Mouse (Mus musculus) heart, embryonic 11.5 days (tissue): ENCODE measurements at regions not wholly inside any gene's neighbourhood (a gene's known extent, or its start where the extent isn't known, plus 50 kb on each side); places are given as distances from the start of the nearest gene placed in this dataset.

Source experiments
- ATAC-seq: fragments of 200-750 bp; cut with Nextera tagmentation; replicated peaks from 2 replicates; pipeline ENCODE4 v1.8.0; 2017; ENCODE audit warnings: moderate library complexity; ENCODE audit not compliant: insufficient number of reproducible peaks, low FRiP score, low TSS enrichment
- H3K27ac ChIP-seq: fragments of 300-500 bp; sonication (generic); 2 replicates; pipeline ENCODE4 v1.5.1; 2014; ENCODE audit warnings: mild to moderate bottlenecking, low read depth, low read length
- H3K27me3 ChIP-seq: fragments of 300-500 bp; sonication (generic); 2 replicates; pipeline ENCODE4 v1.6.1; 2014; ENCODE audit warnings: mild to moderate bottlenecking, low read length, mixed read lengths; ENCODE audit not compliant: control insufficient read depth, insufficient read depth
- H3K36me3 ChIP-seq: fragments of 300-500 bp; sonication (generic); 2 replicates; pipeline ENCODE4 v1.6.1; 2014; ENCODE audit warnings: mild to moderate bottlenecking, low read length, moderate library complexity, mixed read lengths; ENCODE audit not compliant: control insufficient read depth, insufficient read depth
- H3K4me1 ChIP-seq: fragments of 300-500 bp; sonication (generic); 2 replicates; pipeline ENCODE4 v1.6.1; 2014; ENCODE audit warnings: low read length; ENCODE audit not compliant: control insufficient read depth, insufficient read depth
- H3K4me2 ChIP-seq: fragments of 300-500 bp; sonication (generic); 2 replicates; pipeline ENCODE4 v1.6.1; 2014; ENCODE audit warnings: mild to moderate bottlenecking, moderate library complexity
- H3K4me3 ChIP-seq: fragments of 300-500 bp; sonication (generic); 2 replicates; pipeline ENCODE4 v1.5.1; 2014; ENCODE audit warnings: low read depth, low read length
- H3K9ac ChIP-seq: fragments of 300-500 bp; sonication (generic); 2 replicates; pipeline ENCODE4 v1.6.1; 2014; ENCODE audit warnings: mild to moderate bottlenecking, low read depth, low read length, moderate library complexity
- H3K9me3 ChIP-seq: fragments of 300-500 bp; sonication (generic); replicated peaks from 2 replicates; pipeline ENCODE4 v1.6.1; 2016; ENCODE audit warnings: low read length; ENCODE audit not compliant: control insufficient read depth
- WGBS: fragments of 180-500 bp; shearing (Covaris S2); extraction: QIAGEN DNeasy Blood & Tissue Kit; methylation state at CpG from one replicate; pipeline ENCODE4 v1.1.7; 2014; ENCODE audit not compliant: insufficient replicate concordance; 5-methylcytosine and 5-hydroxymethylcytosine counted together

DNA sequence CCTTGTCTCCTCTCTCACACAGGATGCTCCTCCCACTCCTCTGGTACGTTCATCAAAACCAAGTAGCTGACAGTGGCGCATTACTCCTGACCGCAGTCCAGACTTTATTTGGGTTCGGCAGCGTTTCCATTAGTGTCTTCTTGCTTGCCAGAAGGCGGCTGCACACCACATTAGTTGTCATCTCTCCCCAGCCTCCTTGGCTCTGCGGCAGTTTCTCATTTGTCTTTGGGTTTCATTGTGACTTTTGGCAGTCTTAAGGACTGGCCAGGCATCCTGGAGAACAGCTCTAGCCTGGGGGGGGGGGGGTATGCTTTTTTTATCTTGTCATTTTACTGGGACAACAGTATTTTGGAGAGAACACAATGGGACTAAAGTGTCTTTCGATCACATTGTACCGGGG is 209.0 kb upstream of the Prickle1 start:
- Histone ChIP-seq H3K9ac (no peak overlapping the region), H3K9me3 (no peaks in the 10 kb centered on the region), H3K4me2 (no peak overlapping the region), H3K27me3 (no peaks in the 10 kb centered on the region), H3K4me1 (no peaks in the 10 kb centered on the region), H3K36me3 (no peaks in the 10 kb centered on the region), H3K27ac (no peak overlapping the region), H3K4me3 (no peak overlapping the region)
- no peak for ATAC-seq
- 87% methylated on average over 9 of the region's 9 CpGs for WGBS

DNA sequence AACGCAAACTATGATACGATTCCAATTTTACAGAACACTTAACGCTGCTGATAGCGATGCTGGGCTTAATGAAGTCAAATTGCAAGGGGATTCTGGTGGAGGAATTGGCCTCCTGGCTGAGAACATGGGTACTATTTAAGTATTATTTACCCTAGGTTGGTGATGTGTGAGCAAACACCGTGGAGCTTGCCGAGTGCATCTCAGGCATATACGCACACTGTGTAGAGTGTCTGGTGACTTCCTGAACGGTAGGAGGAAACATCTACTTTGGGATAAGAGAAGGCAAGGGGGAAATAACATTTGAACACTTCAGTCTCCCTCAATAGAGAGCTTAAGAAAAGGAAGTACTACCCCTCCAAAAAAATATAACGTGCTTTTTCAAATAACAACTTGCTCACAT is 194.8 kb upstream of the Prickle1 start:
- no peaks in the 10 kb centered on the region for H3K36me3 ChIP-seq
- H3K9me3 ChIP-seq = no peaks in the 10 kb centered on the region
- H3K27ac ChIP-seq = no peak overlapping the region
- ATAC-seq = no peak
- no peaks in the 10 kb centered on the region for H3K27me3 ChIP-seq
- H3K4me2 ChIP-seq = no peak overlapping the region
- H3K4me1 ChIP-seq = no peaks in the 10 kb centered on the region
- 76% methylated on average over 9 of the region's 9 CpGs for WGBS
- H3K4me3 ChIP-seq = no peak overlapping the region
- no peak overlapping the region for H3K9ac ChIP-seq

DNA sequence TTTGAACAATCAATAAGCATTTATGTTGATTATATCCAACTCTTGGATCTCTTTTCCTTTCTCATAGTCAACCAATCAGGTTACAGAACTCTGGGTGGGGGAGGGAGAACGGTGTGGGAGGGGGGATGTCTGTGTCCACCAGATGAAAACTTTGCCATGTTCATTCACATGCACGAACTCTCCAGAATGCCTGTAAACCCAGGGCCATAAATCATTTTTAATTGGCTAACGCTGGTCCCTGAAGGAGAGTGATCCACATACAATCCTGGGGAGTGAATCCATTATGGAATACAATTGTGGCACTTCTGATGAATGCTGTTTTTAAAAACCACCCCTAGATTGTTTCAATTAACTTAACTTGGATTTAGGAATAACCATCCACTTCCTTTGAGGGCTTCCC is 194.1 kb upstream of the Prickle1 start:
- ATAC-seq = no peak
- no peaks in the 10 kb centered on the region for H3K9me3 ChIP-seq
- H3K4me2 ChIP-seq = no peak overlapping the region
- no peak overlapping the region for H3K4me3 ChIP-seq
- H3K4me1 ChIP-seq = no peaks in the 10 kb centered on the region
- no peaks in the 10 kb centered on the region for H3K27me3 ChIP-seq
- WGBS = 82% methylated on average over 3 of the region's 3 CpGs
- H3K9ac ChIP-seq = no peak overlapping the region
- H3K27ac ChIP-seq = no peak overlapping the region
- H3K36me3 ChIP-seq = no peaks in the 10 kb centered on the region

DNA sequence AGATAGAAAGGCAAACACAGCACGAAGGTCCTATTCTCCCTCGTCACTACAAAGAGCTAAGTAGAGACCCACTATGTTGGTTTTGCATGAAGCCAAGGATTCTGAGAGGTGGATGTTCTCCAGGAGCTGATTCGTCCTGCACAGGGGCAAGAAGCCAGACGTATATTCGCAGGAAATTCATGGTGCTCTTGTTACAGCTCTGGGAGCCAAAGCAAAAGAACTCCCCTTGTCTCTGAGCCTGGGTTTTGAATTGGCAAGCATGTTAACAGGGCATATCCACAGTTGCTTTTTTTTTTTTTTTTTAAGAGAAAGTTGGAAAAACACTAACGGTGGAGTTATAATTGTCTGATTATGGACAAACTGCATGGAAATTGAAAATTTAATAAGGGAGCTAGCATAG is 191.7 kb upstream of the Prickle1 start:
- H3K27me3 ChIP-seq = no peaks in the 10 kb centered on the region
- WGBS = 86% methylated on average over 6 of the region's 6 CpGs
- H3K4me2 ChIP-seq = no peak overlapping the region
- ATAC-seq = no peak
- no peaks in the 10 kb centered on the region for H3K36me3 ChIP-seq
- H3K9me3 ChIP-seq = no peaks in the 10 kb centered on the region
- H3K4me3 ChIP-seq = no peak overlapping the region
- no peaks in the 10 kb centered on the region for H3K4me1 ChIP-seq
- no peak overlapping the region for H3K9ac ChIP-seq
- no peak overlapping the region for H3K27ac ChIP-seq

DNA sequence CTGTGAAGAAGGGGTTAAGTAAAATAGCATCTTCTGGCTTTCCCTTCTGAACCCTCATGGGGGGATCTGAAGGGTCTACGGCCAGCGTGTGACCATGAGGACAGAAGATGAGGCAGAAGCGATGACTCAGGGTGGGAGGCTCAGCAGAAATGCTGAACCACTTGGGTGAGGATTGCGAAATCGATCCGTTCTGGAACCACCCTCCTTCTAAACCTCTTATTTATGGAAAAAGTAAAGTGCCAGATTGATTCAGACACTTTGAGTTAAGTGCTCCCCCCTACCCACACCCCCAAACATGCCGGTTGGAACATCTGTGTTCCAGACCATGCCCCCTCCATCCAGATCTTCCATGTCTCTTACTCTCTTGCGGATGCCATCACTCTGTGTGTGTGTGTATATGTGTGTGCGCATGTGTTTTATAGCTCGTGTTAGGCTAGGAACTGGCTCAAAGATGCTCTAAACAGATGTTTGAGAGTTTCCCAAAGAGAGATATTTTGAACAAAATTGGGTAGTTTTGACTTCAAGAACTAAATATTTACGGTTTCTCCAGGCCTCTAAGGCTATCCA is 190.2 kb upstream of the Prickle1 start:
- Histone ChIP-seq H3K9me3 (no peaks in the 10 kb centered on the region), H3K27ac (no peak overlapping the region), H3K36me3 (no peaks in the 10 kb centered on the region), H3K4me1 (no peaks in the 10 kb centered on the region), H3K27me3 (no peaks in the 10 kb centered on the region), H3K9ac (no peak overlapping the region), H3K4me3 (no peak overlapping the region), H3K4me2 (no peak overlapping the region)
- WGBS = 86% methylated on average over 11 of the region's 11 CpGs
- no peak for ATAC-seq

DNA sequence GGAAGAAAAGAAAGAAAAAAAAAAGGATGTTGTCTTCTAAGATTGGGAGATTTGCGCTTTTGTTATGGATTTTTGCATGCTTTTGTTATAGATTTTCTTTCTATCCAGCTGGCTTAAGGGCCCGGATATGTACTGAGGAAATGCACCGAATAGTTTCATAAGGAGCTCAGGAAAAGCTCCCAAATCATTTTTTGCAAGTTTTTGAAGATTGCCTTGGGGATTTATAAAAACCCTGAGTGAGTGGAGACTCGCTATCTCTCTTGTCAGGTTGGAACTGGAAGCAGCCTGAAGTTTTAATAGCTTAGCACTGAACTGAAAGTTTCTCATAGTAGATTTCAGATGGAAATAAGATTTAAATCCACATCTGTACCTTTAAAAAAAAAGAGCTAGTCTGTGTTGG is 188.0 kb upstream of the Prickle1 start:
- Histone ChIP-seq H3K9ac (no peak overlapping the region), H3K9me3 (no peaks in the 10 kb centered on the region), H3K4me3 (no peak overlapping the region), H3K36me3 (no peaks in the 10 kb centered on the region), H3K4me1 (no peaks in the 10 kb centered on the region), H3K4me2 (no peak overlapping the region), H3K27ac (no peak overlapping the region), H3K27me3 (no peaks in the 10 kb centered on the region)
- no peak for ATAC-seq
- 85% methylated on average over 4 of the region's 4 CpGs for WGBS

DNA sequence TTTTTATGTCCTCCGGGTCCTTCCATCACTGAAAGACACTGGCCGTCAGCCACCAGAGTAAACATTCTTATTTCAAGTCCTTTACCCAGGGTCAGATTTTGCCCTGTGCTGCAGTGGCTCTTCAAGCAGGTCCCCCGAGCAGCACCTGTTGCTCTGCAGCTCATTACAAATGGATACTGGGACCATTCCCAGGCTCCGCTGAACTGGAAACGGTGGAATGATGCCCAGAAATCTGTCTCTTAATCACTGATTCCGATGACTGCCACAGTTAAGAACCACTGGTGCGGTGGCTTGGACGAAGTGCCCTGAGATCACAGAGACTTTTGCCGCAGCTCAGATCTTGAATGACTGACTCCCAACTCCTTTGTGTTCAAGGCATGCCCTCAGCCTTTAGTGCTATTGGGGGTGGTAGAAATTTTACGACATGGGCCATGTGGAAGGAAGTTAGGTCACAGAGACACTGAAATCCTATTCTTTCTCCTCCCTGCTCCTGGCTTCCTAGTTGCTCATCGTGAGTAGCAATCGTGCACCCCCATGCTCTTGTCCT is 179.6 kb upstream of the Prickle1 start:
- Histone ChIP-seq H3K4me3 (no peak overlapping the region), H3K27me3 (no peaks in the 10 kb centered on the region), H3K27ac (no peak overlapping the region), H3K4me2 (no peak overlapping the region), H3K9ac (no peak overlapping the region), H3K4me1 (no peaks in the 10 kb centered on the region), H3K36me3 (no peaks in the 10 kb centered on the region), H3K9me3 (no peaks in the 10 kb centered on the region)
- WGBS = 87% methylated on average over 12 of the region's 12 CpGs
- no peak for ATAC-seq

DNA sequence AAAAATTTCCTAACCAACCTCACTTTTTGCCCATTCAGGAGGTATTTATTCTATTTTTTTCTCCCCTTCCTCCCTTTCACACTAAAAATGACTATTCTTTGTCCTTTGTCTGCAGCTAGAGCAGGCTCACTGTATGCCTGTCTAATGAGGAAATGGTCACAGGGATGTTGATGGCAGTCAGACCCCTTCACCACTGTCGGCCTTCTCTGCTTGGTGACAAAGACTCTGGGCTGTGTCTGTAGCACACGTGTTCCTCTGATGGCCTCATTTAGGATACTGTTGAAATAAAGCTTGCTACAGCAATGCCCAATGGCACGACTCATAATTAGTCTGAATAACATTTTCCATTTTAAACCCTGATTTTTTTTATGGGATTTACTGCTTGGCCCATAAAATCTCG is 178.6 kb upstream of the Prickle1 start:
- Histone ChIP-seq H3K36me3 (no peaks in the 10 kb centered on the region), H3K27ac (no peak overlapping the region), H3K27me3 (no peaks in the 10 kb centered on the region), H3K4me1 (no peaks in the 10 kb centered on the region), H3K4me3 (no peak overlapping the region), H3K9me3 (no peaks in the 10 kb centered on the region), H3K4me2 (no peak overlapping the region), H3K9ac (no peak overlapping the region)
- WGBS = 68% methylated on average over 4 of the region's 4 CpGs
- no peak for ATAC-seq

DNA sequence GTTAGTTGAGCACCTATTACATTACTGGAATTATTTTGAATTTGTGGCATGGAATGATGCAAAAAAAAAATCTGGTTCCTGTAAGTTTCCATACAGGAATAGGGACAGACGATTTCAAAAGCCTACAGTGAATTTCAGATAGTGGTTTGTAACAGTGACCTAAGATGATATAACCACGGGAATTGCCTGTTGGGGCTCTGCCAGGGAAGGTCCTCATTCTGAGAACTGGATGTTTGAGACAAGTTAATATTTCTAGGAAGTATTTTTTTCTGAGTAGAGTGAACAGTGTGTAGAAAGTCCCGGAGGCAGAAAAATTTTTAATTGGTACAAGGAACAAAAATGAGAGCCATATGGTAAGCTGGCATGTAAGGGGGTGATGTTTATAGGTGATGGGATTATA is 171.3 kb upstream of the Prickle1 start:
- H3K36me3 ChIP-seq = no peaks in the 10 kb centered on the region

More for the DNA sequence above, 171.3 kb upstream of the Prickle1 start:
- Histone ChIP-seq H3K4me1 (no peaks in the 10 kb centered on the region; the same call in 1 of the 2 replicates), H3K9me3 (no peaks in the 10 kb centered on the region), H3K4me2 (no peak overlapping the region), H3K9ac (no peak overlapping the region), H3K4me3 (no peak overlapping the region), H3K27me3 (no peaks in the 10 kb centered on the region), H3K27ac (no peak overlapping the region)
- WGBS = 71% methylated on average over 3 of the region's 3 CpGs
- no peak for ATAC-seq
